Mouse (Mus musculus) CH12.LX (cell line): ENCODE measurements around the gene Prnp. TPM values are rescaled to one million over a fixed set of nuclear protein-coding genes. Genes with fewer than 3 reads are reported as not detected.
A peak's percentile ranks its signal among the peaks of the same experiment; 100 is the strongest.

Experiments used
- DNase-seq: peaks from one replicate; pipeline ENCODE4 v3.0.0-alpha.2; 2013; ENCODE audit errors: extremely low read depth
- H3K27ac ChIP-seq: 2 replicates; pipeline ENCODE4 v1.5.1; 2012; ENCODE audit warnings: low read depth, mild to moderate bottlenecking, control low read depth, moderate library complexity; ENCODE audit not compliant: insufficient read depth
- H3K27me3 ChIP-seq: replicated peaks from 2 replicates; pipeline ENCODE3; 2012; ENCODE audit warnings: inconsistent platforms
- H3K36me3 ChIP-seq, 2 experiments: replicated peaks in 1 of 2; 2 replicates each; pipeline versions ENCODE3 to v1.6.1; 2012; ENCODE audit warnings: inconsistent platforms in 1 of 2, low read length in 1 of 2, mild to moderate bottlenecking in 1 of 2, mixed read lengths in 1 of 2, moderate library complexity in 1 of 2; ENCODE audit not compliant: control insufficient read depth in 1 of 2, insufficient read depth in 1 of 2
- H3K4me1 ChIP-seq, 2 experiments: 2 replicates each; pipeline ENCODE4 v1.6.1; 2012; ENCODE audit warnings: inconsistent platforms in 1 of 2, moderate library complexity in 1 of 2; ENCODE audit not compliant: insufficient read depth in 2 of 2, control insufficient read depth in 1 of 2
- H3K4me2 ChIP-seq: 2 replicates; pipeline ENCODE4 v1.6.1; 2012; ENCODE audit warnings: low read depth, mild to moderate bottlenecking, control low read depth; ENCODE audit not compliant: poor library complexity, insufficient read depth, severe bottlenecking
- H3K4me3 ChIP-seq, 3 experiments: fragments of 150-350 bp in 1 of 3; sonication (generic) in 1 of 3; replicated peaks in 1 of 3; 2 replicates each; pipeline versions ENCODE3 to v1.5.1; 2011 to 2012; ENCODE audit warnings: low read depth in 2 of 3, low read length in 2 of 3, mild to moderate bottlenecking in 2 of 3, moderate library complexity in 2 of 3, control low read depth in 1 of 3, improper control_type of control experiment in 1 of 3, inconsistent platforms in 1 of 3, mixed read lengths in 1 of 3; ENCODE audit not compliant: poor library complexity in 1 of 3
- H3K79me2 ChIP-seq: replicated peaks from 2 replicates; pipeline ENCODE4 v1.6.1; 2012; ENCODE audit warnings: mild to moderate bottlenecking, moderate library complexity; ENCODE audit not compliant: control insufficient read depth, poor library complexity, insufficient read depth, severe bottlenecking; ENCODE audit errors: extremely low read depth
- H3K9ac ChIP-seq: 2 replicates; pipeline ENCODE4 v1.6.1; 2012; ENCODE audit warnings: low read depth, mild to moderate bottlenecking, control low read depth, moderate library complexity; ENCODE audit not compliant: insufficient read depth
- H3K9me3 ChIP-seq: replicated peaks from 2 replicates; pipeline ENCODE3; 2012; ENCODE audit warnings: low read length, inconsistent platforms, mixed read lengths
- BHLHE40 ChIP-seq: IDR thresholded peaks from 2 replicates; pipeline ENCODE4 v1.6.1; 2011; ENCODE audit warnings: mild to moderate bottlenecking, low read depth, low read length, improper control_type of control experiment
- CTCF ChIP-seq, 2 experiments: IDR thresholded peaks in 1 of 2; conservative IDR thresholded peaks in 1 of 2; 2 replicates each; pipeline ENCODE4 v1.5.1; 2011 to 2012; ENCODE audit warnings: low read depth in 2 of 2, low read length in 2 of 2, improper control_type of control experiment in 1 of 2, inconsistent platforms in 1 of 2, mild to moderate bottlenecking in 1 of 2, moderate library complexity in 1 of 2
- E2F4 ChIP-seq: IDR thresholded peaks from 2 replicates; pipeline ENCODE4 v1.6.1; 2011; ENCODE audit warnings: low read depth, low read length, improper control_type of control experiment; ENCODE audit not compliant: insufficient replicate concordance
- ELF1 ChIP-seq: IDR thresholded peaks from 2 replicates; pipeline ENCODE4 v1.6.1; 2014; ENCODE audit warnings: low read depth, mild to moderate bottlenecking, inconsistent platforms, low read length, improper control_type of control experiment
- EP300 ChIP-seq: IDR thresholded peaks from 2 replicates; pipeline ENCODE4 v1.6.1; 2011; ENCODE audit warnings: low read length, improper control_type of control experiment
- GABPA ChIP-seq: IDR thresholded peaks from 2 replicates; pipeline ENCODE4 v1.6.1; 2012; ENCODE audit warnings: low read depth, low read length, improper control_type of control experiment, inconsistent platforms; ENCODE audit not compliant: insufficient replicate concordance
- HCFC1 ChIP-seq: IDR thresholded peaks from 2 replicates; pipeline ENCODE4 v1.6.1; 2012; ENCODE audit warnings: low read depth, mild to moderate bottlenecking, inconsistent platforms, low read length, improper control_type of control experiment
- JUND ChIP-seq: conservative IDR thresholded peaks from 2 replicates; pipeline ENCODE4 v1.6.1; 2011; ENCODE audit warnings: low read depth, low read length, improper control_type of control experiment
- MAFK ChIP-seq: IDR thresholded peaks from 2 replicates; pipeline ENCODE4 v1.6.1; 2011; ENCODE audit warnings: low read length, improper control_type of control experiment; ENCODE audit not compliant: insufficient replicate concordance
- MAX ChIP-seq: IDR thresholded peaks from 2 replicates; pipeline ENCODE4 v1.6.1; 2011; ENCODE audit warnings: low read length, improper control_type of control experiment
- MEF2A ChIP-seq: IDR thresholded peaks from 2 replicates; pipeline ENCODE4 v1.6.1; 2014; ENCODE audit warnings: low read depth, mild to moderate bottlenecking, inconsistent platforms, low read length, improper control_type of control experiment, borderline replicate concordance
- MXI1 ChIP-seq: IDR thresholded peaks from 2 replicates; pipeline ENCODE4 v1.6.1; 2011; ENCODE audit warnings: mild to moderate bottlenecking, low read depth, low read length, improper control_type of control experiment
- MYC ChIP-seq: IDR thresholded peaks from 2 replicates; pipeline ENCODE4 v1.6.1; 2011; ENCODE audit warnings: low read depth, mild to moderate bottlenecking, improper control_type of control experiment, low read length
- NELFE ChIP-seq: IDR thresholded peaks from 2 replicates; pipeline ENCODE4 v1.6.1; 2011; ENCODE audit warnings: low read depth, low read length, improper control_type of control experiment
- PAX5 ChIP-seq: IDR thresholded peaks from 2 replicates; pipeline ENCODE4 v1.6.1; 2012; ENCODE audit warnings: low read length, inconsistent platforms, mixed read lengths
- POLR2A ChIP-seq: IDR thresholded peaks from 2 replicates; pipeline ENCODE4 v1.6.1; 2011; ENCODE audit warnings: low read depth, mild to moderate bottlenecking, improper control_type of control experiment, low read length
- SIN3A ChIP-seq: IDR thresholded peaks from 2 replicates; pipeline ENCODE4 v1.6.1; 2012; ENCODE audit warnings: low read length, improper control_type of control experiment, inconsistent platforms
- UBTF ChIP-seq: IDR thresholded peaks from 2 replicates; pipeline ENCODE4 v1.6.1; 2012; ENCODE audit warnings: low read depth, mild to moderate bottlenecking, inconsistent platforms, low read length, improper control_type of control experiment, moderate library complexity
- ZC3H11A ChIP-seq: IDR thresholded peaks from 2 replicates; pipeline ENCODE4 v1.6.1; 2012; ENCODE audit warnings: low read depth, mild to moderate bottlenecking, inconsistent platforms, low read length, improper control_type of control experiment
- ZNF384 ChIP-seq: IDR thresholded peaks from 2 replicates; pipeline ENCODE4 v1.6.1; 2012; ENCODE audit warnings: low read depth, low read length, improper control_type of control experiment, inconsistent platforms
- dilution Hi-C: fragments of 300-500 bp; cut with MboI; formaldehyde crosslinking; loops from 2 replicates; pipeline ENCODE4 v1.14.3; 2020; ENCODE audit warnings: low sequenced_read_pairs; ENCODE audit not compliant: extremely low pct_unique_long_range_greater_than_20kb, extremely low pct_ligation_motif_present
- in situ Hi-C: fragments of 300-500 bp; cut with MboI; formaldehyde crosslinking; loops from 3 replicates; pipeline ENCODE4 v1.14.3; 2019; ENCODE audit warnings: low sequenced_read_pairs, low pct_ligation_motif_present, low pct_unique_long_range_greater_than_20kb, mixed read lengths
- polyA plus RNA-seq: library from polyadenylated mRNA; unstranded; fragments of >175 nt; gene quantifications from 2 replicates; pipeline ENCODE4 v1.2.1, GENCODE M21; 2012; ENCODE audit warnings: low read depth; ENCODE audit not compliant: insufficient read length
- total RNA-seq, 2 experiments: library from RNA; depleted of rRNA; stranded (reverse); fragments of 300-350 nt in 1 of 2; fragments of >200 nt in 1 of 2; gene quantifications; 2 replicates each; pipeline ENCODE4 v1.2.3; 2012 to 2014

The Prnp gene
- total and polyA plus RNA-seq, 3 experiments = 4.5 to 6.4 (median 5.7) TPM

DNA sequence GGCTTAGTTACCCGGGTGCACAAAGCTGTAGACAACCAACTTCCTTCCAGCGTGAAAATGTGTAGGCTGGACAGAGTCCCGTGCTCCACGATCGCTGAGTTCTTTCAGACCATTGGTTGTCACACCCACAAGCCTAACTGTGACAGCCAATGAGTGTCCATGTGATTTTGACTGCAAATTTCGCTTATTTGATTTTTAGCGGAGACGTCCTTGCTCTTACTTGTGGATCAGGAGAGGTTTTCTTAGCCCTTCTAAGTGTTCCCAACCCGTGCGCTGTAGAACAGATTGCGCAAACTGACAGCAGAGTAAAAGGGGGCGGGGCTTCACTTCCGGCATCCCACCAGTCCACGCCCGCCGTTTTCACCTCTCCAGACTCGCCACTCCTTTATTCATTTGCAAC lies 45.5 kb downstream of the Prnp start:
- H3K9me3 ChIP-seq = no peaks in the 10 kb centered on the region
- H3K36me3 ChIP-seq = peaks cover 0 to 31% of the 10 kb centered on the region in 2 experiments
- dilution Hi-C loops (no loop called here), in situ Hi-C loops (loop anchor here (25.0 kb wide), 1 partner anchor 532 kb away; no protein-coding TSS in a partner anchor)
- H3K79me2 ChIP-seq = no peaks in the 10 kb centered on the region
- H3K27me3 ChIP-seq = no peaks in the 10 kb centered on the region
- H3K4me2 ChIP-seq = peak overlapping the region; percentile 63
- TF ChIP-seq ELF1 = peak; percentile 32; the same call in 1 of the 2 replicates
- no peak for TF ChIP-seq NELFE
- TF ChIP-seq MXI1 = peak; percentile 32; the same call in 1 of the 2 replicates
- TF ChIP-seq BHLHE40 = peak; percentile 65; the same call in 1 of the 2 replicates
- H3K4me1 ChIP-seq = peaks cover 4 to 15% of the 10 kb centered on the region in 2 experiments
- no peak for DNase-seq
- peak overlapping the region in 1 of 3 experiments; percentile 7 for H3K4me3 ChIP-seq
- H3K27ac ChIP-seq = no peak overlapping the region
- H3K9ac ChIP-seq = no peak overlapping the region

DNA sequence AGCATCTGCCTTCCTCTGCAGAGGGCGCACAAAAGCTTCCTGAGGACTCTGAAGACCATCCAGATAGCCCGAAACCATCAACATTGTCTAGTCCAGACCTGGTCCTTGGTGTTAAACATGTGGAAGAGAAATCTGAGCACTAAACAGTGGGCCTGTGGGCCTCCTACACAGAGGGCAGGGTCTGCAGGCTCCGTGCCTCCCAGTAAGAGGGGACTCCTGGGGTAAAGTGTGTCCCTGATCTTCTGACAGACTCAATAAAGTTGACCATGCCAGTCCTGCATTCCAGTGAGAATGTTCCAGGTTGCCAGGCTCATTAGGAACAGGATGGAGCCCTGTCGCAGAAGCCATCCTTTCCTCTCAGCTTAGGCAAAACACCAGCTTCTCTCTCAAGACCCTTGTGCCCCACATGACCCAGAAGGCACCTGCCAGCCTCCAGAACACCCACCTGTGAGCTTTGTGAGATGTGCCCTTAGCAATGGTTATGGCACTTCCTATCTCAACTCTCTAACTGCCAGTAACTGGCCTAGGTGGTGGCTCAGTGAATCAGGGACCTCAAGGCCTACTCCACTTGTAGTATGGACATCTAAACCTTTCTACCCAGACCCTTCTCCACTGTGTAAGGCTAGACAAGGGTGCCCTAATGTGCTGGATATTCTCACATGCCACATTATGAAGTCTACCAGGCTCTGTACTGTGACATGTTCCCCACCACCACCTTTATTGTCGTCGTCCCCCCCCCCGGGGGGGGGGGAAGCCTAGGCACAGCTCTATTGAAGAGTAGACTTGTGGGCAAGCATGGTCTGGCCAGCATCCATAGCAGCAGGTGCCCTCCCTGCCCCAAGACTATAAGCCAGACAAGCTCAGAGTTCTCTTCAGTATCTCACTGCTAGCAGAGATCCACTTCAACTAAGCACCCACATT lies 46.9 kb downstream of the Prnp start:
- peaks cover 0 to 31% of the 10 kb centered on the region in 2 experiments for H3K36me3 ChIP-seq
- H3K4me2 ChIP-seq = no peak overlapping the region
- TF ChIP-seq GABPA = no peak
- no peak overlapping the region for H3K27ac ChIP-seq
- no peaks in the 10 kb centered on the region for H3K9me3 ChIP-seq
- H3K27me3 ChIP-seq = no peaks in the 10 kb centered on the region
- H3K79me2 ChIP-seq = no peaks in the 10 kb centered on the region
- no peak for DNase-seq
- H3K9ac ChIP-seq = no peak overlapping the region
- dilution Hi-C loops = no loop called here
- in situ Hi-C loops = loop anchor here (25.0 kb wide), 1 partner anchor 531 kb away; no protein-coding TSS in a partner anchor
- peaks cover under 1 to 2% of the 10 kb centered on the region in 2 experiments; a peak in 3 of 4 replicates for H3K4me1 ChIP-seq
- H3K4me3 ChIP-seq = no peak overlapping the region

DNA sequence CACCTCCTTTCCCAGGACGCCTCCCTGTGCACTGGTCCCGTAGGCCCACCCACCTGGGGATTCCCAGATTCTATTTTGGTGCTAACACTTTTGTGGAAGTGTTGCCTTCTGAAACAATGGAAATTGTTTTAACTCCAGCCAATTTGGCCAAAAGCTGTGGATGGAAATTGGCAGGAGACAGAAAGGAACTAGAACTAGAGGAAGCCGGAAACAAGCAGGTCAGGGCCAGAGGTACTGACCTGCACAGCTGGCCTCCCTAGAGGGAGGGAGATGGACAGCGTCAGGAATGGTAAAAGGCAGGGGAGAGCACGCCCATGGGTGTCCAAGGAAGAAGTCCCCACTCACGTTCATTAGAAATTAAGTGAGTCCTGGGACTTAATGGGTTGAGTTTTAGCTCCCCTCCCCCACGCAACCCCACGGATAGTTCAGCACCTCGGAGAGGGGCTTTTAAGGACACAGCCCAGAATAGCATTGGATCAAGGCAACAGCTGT lies 48.0 kb downstream of the Prnp start:
- Histone ChIP-seq H3K9ac (no peak overlapping the region), H3K4me2 (no peak overlapping the region), H3K36me3 (peaks cover 0 to 29% of the 10 kb centered on the region in 2 experiments), H3K27me3 (no peaks in the 10 kb centered on the region), H3K79me2 (no peaks in the 10 kb centered on the region), H3K9me3 (peaks cover 6% of the 10 kb centered on the region), H3K4me1 (no peaks in the 10 kb centered on the region), H3K4me3 (no peak overlapping the region), H3K27ac (no peak overlapping the region)
- in situ Hi-C loops (loop anchor here (25.0 kb wide), 1 partner anchor 530 kb away; no protein-coding TSS in a partner anchor), dilution Hi-C loops (no loop called here)
- no peak for DNase-seq
- no peak for TF ChIP-seq CTCF (conservative IDR thresholded peaks at IDR 0.05 in 1 of 2, IDR thresholded peaks at IDR 0.05 in 1 of 2; ENCODE audit: low read depth in 2 of 2, low read length in 2 of 2)
- TF ChIP-seq POLR2A = no peak
- TF ChIP-seq UBTF = no peak
- TF ChIP-seq ZC3H11A = no peak
- TF ChIP-seq HCFC1 = no peak
- TF ChIP-seq BHLHE40 = no peak
- no peak for TF ChIP-seq ZNF384
- no peak for TF ChIP-seq PAX5
- no peak for TF ChIP-seq SIN3A
- TF ChIP-seq MEF2A = no peak
- TF ChIP-seq ELF1 = no peak
- no peak for TF ChIP-seq E2F4
- TF ChIP-seq MAX = no peak
- no peak for TF ChIP-seq GABPA
- TF ChIP-seq JUND = no peak
- no peak for TF ChIP-seq EP300
- no peak for TF ChIP-seq MAFK
- no peak for TF ChIP-seq MYC
